Mouse (Mus musculus) embryonic fibroblast, embryonic 13.5 days (primary cell): ENCODE measurements around the gene Chchd3.

Experiments used
- CTCF ChIP-seq: IDR thresholded peaks from 2 replicates; pipeline ENCODE4 v1.5.1; 2011; ENCODE audit warnings: mild to moderate bottlenecking, control low read depth, low read length, moderate library complexity, borderline replicate concordance; ENCODE audit not compliant: insufficient read depth
- POLR2A ChIP-seq: IDR thresholded peaks from 2 replicates; pipeline ENCODE4 v1.6.1; 2011; ENCODE audit warnings: low read depth, mild to moderate bottlenecking, control low read depth, low read length, moderate library complexity

GRCm38 (mm10) chr6:33042880-33043279 lies 17.2 kb downstream of the Chchd3 start:
- TF ChIP-seq POLR2A (no peak), CTCF (no peak)
